Mouse (Mus musculus) midbrain, postnatal 0 days (tissue): ENCODE measurements around the gene Runx1. TPM values are rescaled to one million over a fixed set of nuclear protein-coding genes. Genes with fewer than 3 reads are reported as not detected.

ENCODE experiments used
- ATAC-seq: fragments of 200-750 bp; cut with Nextera tagmentation; 2 replicates; pipeline ENCODE4 v1.8.0; 2017; ENCODE audit warnings: moderate number of reproducible peaks, mild to moderate bottlenecking, moderate TSS enrichment, moderate library complexity; ENCODE audit not compliant: low FRiP score
- DNase-seq: peaks from one replicate; pipeline ENCODE4 v3.0.0-alpha.2; 2015; ENCODE audit warnings: low spot score
- H3K27ac ChIP-seq: fragments of 300-500 bp; sonication (generic); 2 replicates; pipeline ENCODE4 v1.5.1; 2014; ENCODE audit warnings: low read depth, mild to moderate bottlenecking, low read length, mixed read lengths
- H3K27me3 ChIP-seq: fragments of 300-500 bp; sonication (generic); 2 replicates; pipeline ENCODE4 v1.6.1; 2014; ENCODE audit warnings: low read length, control low read depth, mixed read lengths; ENCODE audit not compliant: insufficient read depth
- H3K36me3 ChIP-seq: fragments of 300-500 bp; sonication (generic); 2 replicates; pipeline ENCODE4 v1.6.1; 2014; ENCODE audit warnings: low read length, control low read depth, mixed read lengths; ENCODE audit not compliant: insufficient read depth
- H3K4me1 ChIP-seq: fragments of 300-500 bp; sonication (generic); 2 replicates; pipeline ENCODE4 v1.6.1; 2014; ENCODE audit warnings: mild to moderate bottlenecking, control low read depth, antibody characterized with exemption, low read length, mixed read lengths; ENCODE audit not compliant: insufficient read depth
- H3K4me2 ChIP-seq: fragments of 300-500 bp; sonication (generic); 2 replicates; pipeline ENCODE4 v1.6.1; 2014; ENCODE audit warnings: low read depth, mild to moderate bottlenecking, low read length, mixed read lengths; ENCODE audit not compliant: poor library complexity, severe bottlenecking
- H3K4me3 ChIP-seq: fragments of 300-500 bp; sonication (generic); 2 replicates; pipeline ENCODE4 v1.5.1; 2014; ENCODE audit warnings: low read depth, mild to moderate bottlenecking, low read length, moderate library complexity
- H3K9ac ChIP-seq: fragments of 300-500 bp; sonication (generic); replicated peaks from 2 replicates; pipeline ENCODE4 v1.6.1; 2014; ENCODE audit warnings: mild to moderate bottlenecking, low read length, moderate library complexity, mixed read lengths; ENCODE audit not compliant: poor library complexity, severe bottlenecking
- H3K9me3 ChIP-seq: fragments of 300-500 bp; sonication (generic); 2 replicates; pipeline ENCODE4 v1.6.1; 2016; ENCODE audit warnings: low read length, control low read depth
- CTCF ChIP-seq: IDR thresholded peaks from 2 replicates; pipeline ENCODE4 v1.5.1; 2016; ENCODE audit warnings: antibody characterized with exemption, mild to moderate bottlenecking
- WGBS: fragments of 180-500 bp; shearing (Covaris S2); extraction: QIAGEN DNeasy Blood & Tissue Kit; methylation state at CpG from one replicate; pipeline ENCODE4 v1.1.7; 2014; 5-methylcytosine and 5-hydroxymethylcytosine counted together
- polyA plus RNA-seq: library from polyadenylated mRNA; unstranded; fragments of >200 nt; fragmentation: Nextera tagmentation; extraction: Ambion mirVana; gene quantifications from 2 replicates; pipeline ENCODE4 v1.2.1, GENCODE M21; 2015
- total RNA-seq: library from RNA; depleted of rRNA; stranded (reverse); fragments of >200 nt; gene quantifications from 2 replicates; pipeline ENCODE4 v1.2.3, GENCODE M21; 2014

Gene Runx1
- total and polyA plus RNA-seq, 2 experiments from 2014 or later = 0.64 to 2.0 TPM

GRCm38 (mm10) chr16:92818480-92819269 is 7.3 kb downstream of the Runx1 start:
- Histone ChIP-seq H3K4me3 (no peak overlapping the region), H3K9ac (no peak overlapping the region), H3K9me3 (no peaks in the 10 kb centered on the region), H3K36me3 (no peaks in the 10 kb centered on the region), H3K4me2 (no peak overlapping the region), H3K27ac (no peak overlapping the region), H3K27me3 (peaks cover 3% of the 10 kb centered on the region; the same call in 1 of the 2 replicates), H3K4me1 (no peaks in the 10 kb centered on the region)
- TF ChIP-seq CTCF = no peak
- WGBS = 88% methylated on average over 8 of the region's 8 CpGs
- ATAC-seq (no peak), DNase-seq (no peak)

DNA sequence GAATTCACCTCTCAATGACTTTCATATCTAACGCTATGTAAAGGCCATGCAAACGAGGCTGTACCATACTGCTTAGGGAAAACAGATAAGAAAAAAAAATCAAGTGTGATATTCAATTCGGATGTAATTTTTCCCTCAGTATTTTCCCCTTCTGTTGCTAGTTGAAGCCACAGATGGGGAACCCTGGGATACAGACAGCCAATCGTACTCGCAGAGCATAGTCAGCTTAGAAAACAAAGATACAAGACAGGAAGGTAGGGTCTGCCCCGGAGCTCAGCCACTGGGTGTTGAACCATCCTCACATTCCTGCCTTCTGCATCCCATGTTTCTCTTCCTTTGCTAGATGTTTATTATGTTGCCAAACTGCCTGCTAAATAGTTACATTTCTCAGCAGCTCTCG is 9.9 kb downstream of the Runx1 start:
- DNase-seq = no peak
- no peak overlapping the region for H3K4me2 ChIP-seq
- no peak overlapping the region for H3K27ac ChIP-seq
- H3K4me1 ChIP-seq = no peaks in the 10 kb centered on the region
- H3K9me3 ChIP-seq = no peaks in the 10 kb centered on the region
- H3K27me3 ChIP-seq = peaks cover 3% of the 10 kb centered on the region; the same call in 1 of the 2 replicates
- H3K9ac ChIP-seq = no peak overlapping the region
- 95% methylated on average over 7 of the region's 7 CpGs for WGBS
- ATAC-seq = no peak
- no peaks in the 10 kb centered on the region for H3K36me3 ChIP-seq
- no peak overlapping the region for H3K4me3 ChIP-seq
- no peak for TF ChIP-seq CTCF

- Histone ChIP-seq H3K4me3 (no peak overlapping the region), H3K9me3 (no peaks in the 10 kb centered on the region), H3K4me1 (no peaks in the 10 kb centered on the region), H3K27me3 (peaks cover 2% of the 10 kb centered on the region; the same call in 1 of the 2 replicates), H3K36me3 (no peaks in the 10 kb centered on the region), H3K27ac (no peak overlapping the region), H3K9ac (no peak overlapping the region), H3K4me2 (no peak overlapping the region)
- DNase-seq (no peak), ATAC-seq (no peak)
- no peak for TF ChIP-seq CTCF
- WGBS = 75% methylated on average over 2 of the region's 2 CpGs
Measured at GRCm38 (mm10) chr16:92815195-92815527, 10.8 kb downstream of the Runx1 start.

DNA sequence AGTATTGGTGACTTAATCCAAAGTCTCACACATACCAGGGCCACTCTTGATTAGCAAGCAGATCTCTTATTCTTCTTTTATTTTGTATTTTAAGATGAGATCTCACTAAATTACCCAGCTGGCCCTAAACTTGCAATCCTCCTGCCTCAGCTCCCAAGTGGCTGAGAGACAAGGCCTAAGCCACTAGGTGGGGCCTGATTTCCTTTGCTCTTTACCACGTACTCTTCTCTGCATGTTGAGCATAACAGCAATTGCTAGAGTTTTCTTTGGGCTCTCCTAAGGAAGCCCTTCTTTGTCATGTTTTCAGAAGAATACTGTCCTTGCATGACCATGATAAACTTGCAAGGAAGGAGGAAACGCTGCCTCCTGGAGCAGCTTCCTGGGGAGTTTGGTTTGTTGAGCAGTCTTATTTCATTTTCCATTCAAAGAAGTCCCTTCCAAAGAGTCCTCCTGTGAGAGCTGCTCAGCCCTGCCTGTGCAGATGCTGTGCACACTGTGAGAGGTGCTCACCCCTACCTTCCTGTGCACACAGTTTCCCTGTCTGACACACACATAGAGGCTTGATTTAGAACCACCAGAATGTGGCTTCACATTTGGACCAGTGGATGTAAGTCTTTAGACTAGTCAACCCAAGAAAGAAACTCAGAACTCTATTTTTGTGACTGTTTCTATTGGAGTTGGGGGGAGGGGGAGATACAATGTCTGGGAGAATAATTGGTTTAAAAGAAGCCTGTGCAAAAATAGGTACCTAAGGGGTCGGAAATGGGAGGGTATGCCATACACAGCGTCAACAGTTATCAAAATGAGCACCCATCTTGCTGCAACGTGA is 11.4 kb downstream of the Runx1 start:
- H3K4me3 ChIP-seq = no peak overlapping the region
- ATAC-seq (no peak), DNase-seq (no peak)
- no peaks in the 10 kb centered on the region for H3K4me1 ChIP-seq
- no peaks in the 10 kb centered on the region for H3K27me3 ChIP-seq
- H3K36me3 ChIP-seq = no peaks in the 10 kb centered on the region
- H3K9ac ChIP-seq = no peak overlapping the region
- H3K4me2 ChIP-seq = no peak overlapping the region
- no peaks in the 10 kb centered on the region for H3K9me3 ChIP-seq
- 73% methylated on average over 5 of the region's 5 CpGs for WGBS
- no peak overlapping the region for H3K27ac ChIP-seq
- peak; percentile 31; the same call in 1 of the 2 replicates for TF ChIP-seq CTCF

DNA sequence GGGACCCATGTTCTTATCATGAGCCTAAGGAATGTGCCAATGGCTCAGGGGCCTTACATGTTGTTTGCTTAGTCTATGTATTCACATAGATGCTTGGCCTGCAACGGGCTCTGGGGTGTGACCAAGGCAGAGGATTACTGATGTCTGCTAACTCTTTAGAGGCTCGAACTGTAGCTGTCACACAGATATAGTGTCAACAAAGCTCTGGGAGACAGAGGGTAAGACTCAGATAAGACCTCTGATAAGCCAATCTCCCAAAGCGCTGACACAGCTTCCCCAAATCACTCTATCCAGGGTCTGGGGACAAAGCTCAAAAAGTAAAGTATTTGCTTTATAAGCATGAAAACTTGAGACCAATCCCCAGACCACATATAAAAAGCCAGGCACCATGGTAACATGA is 13.5 kb downstream of the Runx1 start:
- Histone ChIP-seq H3K4me2 (no peak overlapping the region), H3K9me3 (no peaks in the 10 kb centered on the region), H3K9ac (no peak overlapping the region), H3K27me3 (no peaks in the 10 kb centered on the region), H3K36me3 (no peaks in the 10 kb centered on the region), H3K4me1 (no peaks in the 10 kb centered on the region), H3K27ac (no peak overlapping the region), H3K4me3 (no peak overlapping the region)
- no peak for DNase-seq
- no peak for ATAC-seq
- no peak for TF ChIP-seq CTCF
- WGBS = 76% methylated on average over 3 of the region's 3 CpGs
